Mouse (Mus musculus) embryonic fibroblast, embryonic 13.5 days (primary cell): Measurements from ENCODE around the gene Sun5. TPM values are rescaled to one million over a fixed set of nuclear protein-coding genes. Genes with fewer than 3 reads are reported as not detected.

ENCODE experiments used
- H3K27ac ChIP-seq: 2 replicates; pipeline ENCODE4 v1.5.1; 2012; ENCODE audit warnings: low read length, control low read depth, inconsistent platforms; ENCODE audit not compliant: insufficient read depth
- H3K4me1 ChIP-seq: 2 replicates; pipeline ENCODE4 v1.6.1; 2011; ENCODE audit warnings: low read length; ENCODE audit not compliant: control insufficient read depth, insufficient read depth
- H3K4me3 ChIP-seq: 2 replicates; pipeline ENCODE4 v1.5.1; 2011; ENCODE audit warnings: mild to moderate bottlenecking, control low read depth, low read length; ENCODE audit not compliant: insufficient read depth
- CTCF ChIP-seq: IDR thresholded peaks from 2 replicates; pipeline ENCODE4 v1.5.1; 2011; ENCODE audit warnings: mild to moderate bottlenecking, control low read depth, low read length, moderate library complexity, borderline replicate concordance; ENCODE audit not compliant: insufficient read depth
- POLR2A ChIP-seq: IDR thresholded peaks from 2 replicates; pipeline ENCODE4 v1.6.1; 2011; ENCODE audit warnings: low read depth, mild to moderate bottlenecking, control low read depth, low read length, moderate library complexity
- polyA plus RNA-seq: library from polyadenylated mRNA; stranded (reverse); fragments of >200 nt; gene quantifications from 2 replicates; pipeline ENCODE4 v1.2.4, GENCODE M21; 2011; ENCODE audit warnings: low read depth; ENCODE audit not compliant: missing spikeins, insufficient read length

The Sun5 gene
- not detected in 2 replicates for polyA plus RNA-seq

- TF ChIP-seq CTCF (no peak), POLR2A (no peak)
- Histone ChIP-seq H3K4me3 (no peak within 1 kb of the TSS), H3K27ac (no peak within 1 kb of the TSS), H3K4me1 (no peaks in the 10 kb centered on the region)
Measured at GRCm38 (mm10) chr2:153870984-153871383, at the start of gene Sun5. TSS of gene Sun5 (minus strand) at chr2:153871084.

GRCm38 (mm10) chr2:153917930-153918329 lies 47.0 kb upstream of the Sun5 start, which contains the start of gene Bpifb3:
TSS of gene Bpifb3 (plus strand) at chr2:153918230.
- Histone ChIP-seq H3K27ac (no peak within 1 kb of the TSS), H3K4me3 (no peak within 1 kb of the TSS), H3K4me1 (no peaks in the 10 kb centered on the region)
- TF ChIP-seq POLR2A (no peak), CTCF (no peak)

- TF ChIP-seq CTCF (no peak), POLR2A (no peak)
- H3K4me1 ChIP-seq: no peaks in the 10 kb centered on the region
- H3K27ac ChIP-seq: no peak overlapping the region
- no peak overlapping the region for H3K4me3 ChIP-seq
Measured at GRCm38 (mm10) chr2:153914151-153914550, 43.3 kb upstream of the Sun5 start.

GRCm38 (mm10) chr2:153906626-153907025 lies 35.7 kb upstream of the Sun5 start:
- Histone ChIP-seq H3K4me3 (no peak overlapping the region), H3K27ac (no peak overlapping the region), H3K4me1 (no peaks in the 10 kb centered on the region)
- TF ChIP-seq POLR2A (no peak), CTCF (no peak)

GRCm38 (mm10) chr2:153902726-153903125 lies 31.8 kb upstream of the Sun5 start:
- Histone ChIP-seq H3K4me3 (no peak overlapping the region), H3K4me1 (no peaks in the 10 kb centered on the region), H3K27ac (no peak overlapping the region)
- no peak for TF ChIP-seq CTCF
- no peak for TF ChIP-seq POLR2A

- Histone ChIP-seq H3K4me1 (no peaks in the 10 kb centered on the region), H3K27ac (no peak within 1 kb of the TSS), H3K4me3 (no peak within 1 kb of the TSS)
- TF ChIP-seq POLR2A: no peak
- no peak for TF ChIP-seq CTCF
Measured at GRCm38 (mm10) chr2:153900088-153900487, 29.2 kb upstream of the Sun5 start, which contains the start of gene Bpifb6. TSS of gene Bpifb6 (plus strand) at chr2:153900388.

- Histone ChIP-seq H3K4me3 (no peak overlapping the region), H3K4me1 (no peaks in the 10 kb centered on the region), H3K27ac (no peak overlapping the region)
- no peak for TF ChIP-seq POLR2A
- no peak for TF ChIP-seq CTCF
Measured at GRCm38 (mm10) chr2:153899111-153899510, 28.2 kb upstream of the Sun5 start.

- TF ChIP-seq CTCF: no peak
- TF ChIP-seq POLR2A: no peak
- Histone ChIP-seq H3K4me3 (no peak within 1 kb of the TSS), H3K27ac (no peak within 1 kb of the TSS), H3K4me1 (no peaks in the 10 kb centered on the region)
Measured at GRCm38 (mm10) chr2:153874745-153875144, 3.9 kb upstream of the Sun5 start, which contains the start of gene Bpifb2. TSS of gene Bpifb2 (plus strand) at chr2:153875045.

- TF ChIP-seq POLR2A (no peak), CTCF (no peak)
- no peak overlapping the region for H3K4me3 ChIP-seq
- H3K4me1 ChIP-seq: no peaks in the 10 kb centered on the region
- H3K27ac ChIP-seq: no peak overlapping the region
Measured at GRCm38 (mm10) chr2:153861960-153862359, 8.9 kb downstream of the Sun5 start.

GRCm38 (mm10) chr2:153860715-153861114 lies 10.2 kb downstream of the Sun5 start:
- Histone ChIP-seq H3K27ac (no peak overlapping the region), H3K4me1 (no peaks in the 10 kb centered on the region), H3K4me3 (no peak overlapping the region)
- TF ChIP-seq POLR2A: no peak
- TF ChIP-seq CTCF: no peak

GRCm38 (mm10) chr2:153860315-153860714 lies 10.6 kb downstream of the Sun5 start:
- no peak overlapping the region for H3K27ac ChIP-seq
- TF ChIP-seq POLR2A (no peak), CTCF (no peak)
- H3K4me1 ChIP-seq: no peaks in the 10 kb centered on the region
- H3K4me3 ChIP-seq: no peak overlapping the region

- H3K4me3 ChIP-seq: no peak overlapping the region
- H3K27ac ChIP-seq: no peak overlapping the region
- H3K4me1 ChIP-seq: no peaks in the 10 kb centered on the region
- TF ChIP-seq CTCF (no peak), POLR2A (no peak)
Measured at GRCm38 (mm10) chr2:153859581-153859980, 11.3 kb downstream of the Sun5 start.
